Mouse (Mus musculus): ENCODE data around the gene Emsy. TPM values are rescaled to one million over a fixed set of nuclear protein-coding genes. Genes with fewer than 3 reads are reported as not detected.

Emsy gene
- polyA plus RNA-seq, 1 experiment from 2014 or later = 19.6 TPM

DNA sequence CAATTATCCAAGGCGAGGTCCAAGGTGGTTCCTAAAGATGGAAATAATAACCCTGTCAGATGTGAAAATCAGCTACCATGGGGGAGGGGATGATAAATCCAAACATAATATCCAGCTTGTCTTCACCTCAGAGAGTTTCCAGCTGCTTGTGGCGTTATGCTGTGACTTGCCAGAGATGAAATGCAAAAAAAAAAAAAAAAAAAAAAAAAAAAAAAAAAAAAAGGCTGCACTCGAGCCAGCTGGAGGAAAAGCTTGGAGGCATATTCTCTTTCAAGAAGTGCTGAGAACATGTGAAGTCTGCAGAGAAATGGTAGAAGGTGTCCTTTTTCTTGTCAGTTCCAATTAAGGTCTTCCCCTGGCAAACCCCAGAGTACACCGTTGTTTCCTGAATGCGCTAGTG is 8.6 kb upstream of the Emsy start:
- whole genome bisulfite sequencing = 41% methylated on average over 5 of the region's 5 CpGs
- H3K27me3 ChIP-seq (replicated peaks) = no peaks in the 10 kb centered on the region
- no peak overlapping the region for H3K4me3 ChIP-seq (replicated peaks)
- no peak for ATAC-seq
- no peak overlapping the region for H3K9ac ChIP-seq
- no peak overlapping the region for H3K4me2 ChIP-seq (replicated peaks)
- no peaks in the 10 kb centered on the region for H3K36me3 ChIP-seq
- no peaks in the 10 kb centered on the region for H3K4me1 ChIP-seq (replicated peaks)
- H3K27ac ChIP-seq = no peak overlapping the region
- no peaks in the 10 kb centered on the region for H3K9me3 ChIP-seq

GRCm38 (mm10) chr7:98655681-98656530 is 677 bp downstream of the Emsy start:
- no peaks in the 10 kb centered on the region for H3K36me3 ChIP-seq
- under 1% methylated on average over 74 of the region's 74 CpGs for WGBS
- peaks cover 4% of the 10 kb centered on the region; the same call in 1 of the 2 replicates for H3K4me1 ChIP-seq (replicated peaks)
- H3K9me3 ChIP-seq = no peaks in the 10 kb centered on the region
- peak; percentile 75 for ATAC-seq
- H3K4me3 ChIP-seq (replicated peaks) = peak overlapping the region; percentile 77
- peak overlapping the region; percentile 68 for H3K9ac ChIP-seq
- peak overlapping the region; percentile 58 for H3K4me2 ChIP-seq (replicated peaks)
- H3K27ac ChIP-seq = peak overlapping the region; percentile 90
- no peaks in the 10 kb centered on the region for H3K27me3 ChIP-seq (replicated peaks)

GRCm38 (mm10) chr7:98651651-98652050 is 4.9 kb downstream of the Emsy start:
- H3K36me3 ChIP-seq = peaks cover 2% of the 10 kb centered on the region; the same call in 1 of the 2 replicates
- H3K4me3 ChIP-seq (replicated peaks) = no peak overlapping the region
- no peaks in the 10 kb centered on the region for H3K9me3 ChIP-seq
- no peak overlapping the region for H3K27ac ChIP-seq
- no peak overlapping the region for H3K9ac ChIP-seq
- no peak for ATAC-seq
- 80% methylated on average over 2 of the region's 2 CpGs for WGBS
- H3K4me1 ChIP-seq (replicated peaks) = no peaks in the 10 kb centered on the region
- no peak overlapping the region for H3K4me2 ChIP-seq (replicated peaks)
- H3K27me3 ChIP-seq (replicated peaks) = no peaks in the 10 kb centered on the region

DNA sequence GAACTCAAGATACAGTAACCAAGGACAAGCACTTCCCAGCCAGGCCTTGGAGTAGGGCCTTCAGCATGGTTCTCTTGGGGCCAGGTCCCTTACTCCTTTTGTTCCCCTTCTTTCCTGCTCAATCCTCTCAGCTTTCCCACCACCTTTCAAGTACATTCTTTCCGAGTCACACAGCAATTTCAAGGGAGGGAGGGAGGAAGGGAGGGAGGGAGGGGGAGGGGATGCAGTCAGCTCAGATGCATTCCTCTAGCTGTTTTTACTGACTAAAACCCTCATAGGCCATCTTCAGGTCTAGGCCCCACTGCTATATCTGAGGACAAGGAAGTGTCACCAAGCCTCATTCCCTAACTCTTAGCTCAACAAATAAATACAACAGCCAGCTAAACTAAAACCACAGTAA is 12.3 kb downstream of the Emsy start:
- Histone ChIP-seq H3K27ac (no peak overlapping the region), H3K9ac (no peak overlapping the region), H3K4me1 (replicated peaks) (no peaks in the 10 kb centered on the region), H3K4me3 (replicated peaks) (no peak overlapping the region), H3K9me3 (no peaks in the 10 kb centered on the region), H3K27me3 (replicated peaks) (no peaks in the 10 kb centered on the region), H3K36me3 (peaks cover 2% of the 10 kb centered on the region; the same call in 1 of the 2 replicates), H3K4me2 (replicated peaks) (no peak overlapping the region)
- WGBS = 0% methylated on average over 1 of the region's 1 CpGs
- no peak for ATAC-seq

DNA sequence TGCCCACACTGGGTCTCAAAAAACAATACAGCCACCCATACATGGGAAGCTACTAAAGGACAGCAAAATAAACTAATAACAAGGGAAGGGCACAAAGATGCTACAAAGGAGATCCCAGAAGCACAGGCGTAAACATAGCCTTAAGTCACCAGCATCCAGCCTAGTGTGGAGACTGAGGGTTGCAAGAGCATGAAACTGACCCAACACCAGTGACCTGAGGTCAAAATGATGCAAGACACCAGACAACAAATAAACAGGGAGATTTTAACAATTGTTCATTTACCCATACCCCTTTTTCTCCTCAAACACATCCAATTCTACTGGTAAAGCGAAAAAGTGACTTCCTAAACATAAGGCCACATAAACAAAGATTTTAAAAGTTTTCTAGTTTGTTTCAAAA is 20.0 kb downstream of the Emsy start:
- WGBS = 86% methylated on average over 2 of the region's 2 CpGs
- H3K27me3 ChIP-seq (replicated peaks) = no peaks in the 10 kb centered on the region
- H3K27ac ChIP-seq = no peak overlapping the region
- H3K4me1 ChIP-seq (replicated peaks) = no peaks in the 10 kb centered on the region
- H3K9ac ChIP-seq = no peak overlapping the region
- H3K4me3 ChIP-seq (replicated peaks) = no peak overlapping the region
- peaks cover 3% of the 10 kb centered on the region; the same call in 1 of the 2 replicates for H3K36me3 ChIP-seq
- no peak for ATAC-seq
- H3K4me2 ChIP-seq (replicated peaks) = no peak overlapping the region
- H3K9me3 ChIP-seq = no peaks in the 10 kb centered on the region

DNA sequence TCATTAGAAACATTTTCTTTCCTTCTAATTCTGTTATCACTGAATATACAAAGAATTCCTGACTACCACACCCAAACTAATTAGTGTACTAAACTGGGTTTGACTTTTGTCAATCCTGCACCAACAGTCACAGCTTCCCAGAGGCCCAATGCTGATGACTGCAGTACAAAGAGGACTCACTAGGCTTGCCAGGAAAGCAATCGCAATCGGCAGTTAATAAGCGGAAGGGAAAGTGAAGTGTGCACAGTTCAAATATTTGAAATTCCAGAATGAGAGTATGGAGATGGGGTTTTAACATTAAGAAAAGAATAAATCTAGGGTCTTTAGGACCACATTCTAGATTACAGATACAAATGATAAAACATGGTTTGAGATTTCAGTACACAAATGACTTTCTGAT is 23.6 kb downstream of the Emsy start:
- Histone ChIP-seq H3K27me3 (replicated peaks) (no peaks in the 10 kb centered on the region), H3K4me2 (replicated peaks) (no peak overlapping the region), H3K9ac (no peak overlapping the region), H3K9me3 (no peaks in the 10 kb centered on the region), H3K36me3 (peaks cover 3% of the 10 kb centered on the region; the same call in 1 of the 2 replicates), H3K27ac (no peak overlapping the region), H3K4me1 (replicated peaks) (no peaks in the 10 kb centered on the region), H3K4me3 (replicated peaks) (no peak overlapping the region)
- ATAC-seq = no peak
- WGBS = 44% methylated on average over 3 of the region's 3 CpGs

DNA sequence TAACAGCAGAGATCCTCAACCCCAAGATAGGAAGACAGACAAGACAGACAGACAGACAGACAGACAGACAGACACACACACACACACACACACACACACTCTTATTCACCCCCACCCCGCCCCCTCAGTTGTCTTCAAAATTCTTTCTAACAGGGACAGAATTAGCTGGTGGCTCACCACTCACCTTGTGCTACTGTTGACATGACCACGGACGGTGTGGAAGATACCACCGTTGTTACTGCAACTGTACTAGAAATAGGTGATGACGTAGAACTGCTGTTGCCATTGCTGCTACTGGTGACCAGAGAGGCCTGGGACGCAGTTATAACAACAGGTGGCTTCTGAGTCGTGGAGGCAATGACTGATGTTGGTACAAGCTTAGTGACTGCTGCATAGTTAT is 26.6 kb downstream of the Emsy start:
- ATAC-seq = no peak

DNA sequence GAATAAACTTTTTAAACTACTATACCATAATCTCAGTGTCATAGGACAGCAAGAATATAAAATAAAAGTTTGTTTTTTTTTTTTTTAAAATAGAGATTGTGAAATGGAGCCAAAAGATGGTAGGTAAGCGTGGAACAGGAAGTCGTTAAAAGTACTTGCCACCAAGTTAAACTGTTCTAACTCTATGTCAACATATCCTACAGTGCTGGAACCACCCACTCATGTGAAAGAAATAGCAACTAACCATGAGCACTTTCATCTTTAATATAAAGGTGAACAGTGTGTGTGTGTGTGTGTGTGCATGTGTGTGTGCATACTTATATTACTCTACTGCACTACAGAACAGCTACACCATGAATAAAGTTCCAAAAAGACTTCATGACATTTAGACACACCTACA is 38.8 kb downstream of the Emsy start:
- Histone ChIP-seq H3K4me1 (replicated peaks) (no peaks in the 10 kb centered on the region), H3K9me3 (no peaks in the 10 kb centered on the region), H3K9ac (no peak overlapping the region), H3K4me2 (replicated peaks) (no peak overlapping the region), H3K36me3 (peaks cover 9% of the 10 kb centered on the region; the same call in 1 of the 2 replicates), H3K27ac (no peak overlapping the region), H3K4me3 (replicated peaks) (no peak overlapping the region), H3K27me3 (replicated peaks) (no peaks in the 10 kb centered on the region)
- WGBS = 81% methylated on average over 2 of the region's 2 CpGs
- no peak for ATAC-seq

More for the DNA sequence above, 26.6 kb downstream of the Emsy start:
- 91% methylated on average over 7 of the region's 7 CpGs for WGBS
- Histone ChIP-seq H3K4me3 (replicated peaks) (no peak overlapping the region), H3K9me3 (no peaks in the 10 kb centered on the region), H3K9ac (no peak overlapping the region), H3K27me3 (replicated peaks) (no peaks in the 10 kb centered on the region), H3K4me2 (replicated peaks) (no peak overlapping the region), H3K27ac (no peak overlapping the region), H3K4me1 (replicated peaks) (no peaks in the 10 kb centered on the region), H3K36me3 (peaks cover 5% of the 10 kb centered on the region; the same call in 1 of the 2 replicates)

- H3K36me3 ChIP-seq = peaks cover 5% of the 10 kb centered on the region
These were observed 43.6 kb downstream of the Emsy start for GRCm38 (mm10) chr7:98612936-98613335.

DNA sequence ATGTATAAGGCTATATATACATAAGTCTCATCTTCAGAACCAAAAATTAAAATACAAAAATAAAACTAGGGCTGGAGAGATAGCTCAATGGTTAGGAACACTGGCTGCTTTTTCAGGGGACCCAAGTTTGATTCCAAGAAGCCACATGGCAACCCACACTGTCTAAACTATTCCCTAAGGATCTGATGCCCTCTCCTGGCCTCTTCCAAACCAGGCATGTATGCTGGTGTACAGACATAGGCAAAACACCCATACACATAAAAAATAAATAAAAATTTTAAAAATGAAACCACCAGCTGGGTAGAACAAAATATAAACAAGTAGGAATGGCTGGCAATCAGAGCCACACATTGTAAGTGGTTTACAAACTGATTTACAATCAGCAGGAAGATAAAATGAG is 48.1 kb downstream of the Emsy start:
- Histone ChIP-seq H3K27me3 (replicated peaks) (no peaks in the 10 kb centered on the region), H3K4me2 (replicated peaks) (no peak overlapping the region), H3K4me3 (replicated peaks) (no peak overlapping the region), H3K27ac (no peak overlapping the region), H3K4me1 (replicated peaks) (no peaks in the 10 kb centered on the region), H3K9me3 (no peaks in the 10 kb centered on the region), H3K36me3 (peaks cover 3% of the 10 kb centered on the region; the same call in 1 of the 2 replicates), H3K9ac (no peak overlapping the region)
- no peak for ATAC-seq

More at GRCm38 (mm10) chr7:98612936-98613335, 43.6 kb downstream of the Emsy start:
- no peaks in the 10 kb centered on the region for H3K9me3 ChIP-seq
- H3K4me1 ChIP-seq (replicated peaks) = no peaks in the 10 kb centered on the region
- no peak overlapping the region for H3K27ac ChIP-seq
- no peak for ATAC-seq
- no peaks in the 10 kb centered on the region for H3K27me3 ChIP-seq (replicated peaks)
- H3K9ac ChIP-seq = no peak overlapping the region
- WGBS = 86% methylated on average over 1 of the region's 1 CpGs
- no peak overlapping the region for H3K4me3 ChIP-seq (replicated peaks)
- no peak overlapping the region for H3K4me2 ChIP-seq (replicated peaks)

DNA sequence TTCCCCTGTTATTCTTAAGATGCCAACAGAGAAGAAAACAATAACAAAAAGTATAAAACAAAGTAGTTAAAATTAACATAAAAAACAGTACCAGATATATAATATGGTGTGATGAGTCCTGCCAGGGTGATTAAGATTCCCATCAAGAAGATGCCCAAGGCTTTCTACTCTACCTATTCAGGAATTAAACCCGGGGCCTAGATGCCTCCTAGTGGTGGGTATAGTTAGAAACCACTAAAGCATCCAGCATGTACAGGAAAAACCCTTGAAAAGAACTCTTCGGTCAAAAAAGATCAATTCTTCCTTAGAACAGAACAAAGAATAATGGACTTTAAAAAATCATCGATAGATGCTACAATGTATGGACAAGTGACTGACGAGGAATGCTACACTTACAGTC is 49.4 kb downstream of the Emsy start:
- no peak overlapping the region for H3K4me3 ChIP-seq (replicated peaks)
- no peaks in the 10 kb centered on the region for H3K9me3 ChIP-seq
- 80% methylated on average over 4 of the region's 4 CpGs for WGBS
- H3K27me3 ChIP-seq (replicated peaks) = no peaks in the 10 kb centered on the region
- H3K9ac ChIP-seq = no peak overlapping the region
- H3K36me3 ChIP-seq = peaks cover 3% of the 10 kb centered on the region; the same call in 1 of the 2 replicates
- no peak overlapping the region for H3K27ac ChIP-seq
- H3K4me1 ChIP-seq (replicated peaks) = no peaks in the 10 kb centered on the region
- ATAC-seq = no peak
- no peak overlapping the region for H3K4me2 ChIP-seq (replicated peaks)

GRCm38 (mm10) chr7:98601715-98602114 is 54.9 kb downstream of the Emsy start:
- no peak overlapping the region for H3K4me2 ChIP-seq (replicated peaks)
- no peaks in the 10 kb centered on the region for H3K27me3 ChIP-seq (replicated peaks)
- no peak overlapping the region for H3K4me3 ChIP-seq (replicated peaks)
- 76% methylated on average over 4 of the region's 4 CpGs for WGBS
- H3K36me3 ChIP-seq = no peaks in the 10 kb centered on the region
- no peak overlapping the region for H3K9ac ChIP-seq
- no peaks in the 10 kb centered on the region for H3K9me3 ChIP-seq
- no peak for ATAC-seq
- H3K27ac ChIP-seq = no peak overlapping the region
- H3K4me1 ChIP-seq (replicated peaks) = no peaks in the 10 kb centered on the region

- Histone ChIP-seq H3K4me2 (replicated peaks) (no peak overlapping the region), H3K4me3 (replicated peaks) (no peak overlapping the region), H3K9me3 (no peaks in the 10 kb centered on the region), H3K36me3 (peaks cover 20% of the 10 kb centered on the region), H3K9ac (no peak overlapping the region), H3K4me1 (replicated peaks) (no peaks in the 10 kb centered on the region), H3K27ac (no peak overlapping the region), H3K27me3 (replicated peaks) (no peaks in the 10 kb centered on the region)
- WGBS = 78% methylated on average over 8 of the region's 8 CpGs
- no peak for ATAC-seq
These were observed 59.2 kb downstream of the Emsy start for GRCm38 (mm10) chr7:98597402-98597801.

All from intestine, embryonic 15.5 days (tissue).